Mouse (Mus musculus) adrenal gland, postnatal 0 days (tissue): ENCODE data around the gene Ube3a. TPM values are rescaled to one million over a fixed set of nuclear protein-coding genes. Genes with fewer than 3 reads are reported as not detected.

ENCODE experiments used
- polyA plus RNA-seq: library from polyadenylated mRNA; unstranded; fragments of >200 nt; fragmentation: Nextera tagmentation; extraction: Ambion mirVana; gene quantifications from 2 replicates; pipeline ENCODE4 v1.2.1, GENCODE M21; 2015

Gene Ube3a
- 128 and 165 TPM in 2 replicates for polyA plus RNA-seq

DNA sequence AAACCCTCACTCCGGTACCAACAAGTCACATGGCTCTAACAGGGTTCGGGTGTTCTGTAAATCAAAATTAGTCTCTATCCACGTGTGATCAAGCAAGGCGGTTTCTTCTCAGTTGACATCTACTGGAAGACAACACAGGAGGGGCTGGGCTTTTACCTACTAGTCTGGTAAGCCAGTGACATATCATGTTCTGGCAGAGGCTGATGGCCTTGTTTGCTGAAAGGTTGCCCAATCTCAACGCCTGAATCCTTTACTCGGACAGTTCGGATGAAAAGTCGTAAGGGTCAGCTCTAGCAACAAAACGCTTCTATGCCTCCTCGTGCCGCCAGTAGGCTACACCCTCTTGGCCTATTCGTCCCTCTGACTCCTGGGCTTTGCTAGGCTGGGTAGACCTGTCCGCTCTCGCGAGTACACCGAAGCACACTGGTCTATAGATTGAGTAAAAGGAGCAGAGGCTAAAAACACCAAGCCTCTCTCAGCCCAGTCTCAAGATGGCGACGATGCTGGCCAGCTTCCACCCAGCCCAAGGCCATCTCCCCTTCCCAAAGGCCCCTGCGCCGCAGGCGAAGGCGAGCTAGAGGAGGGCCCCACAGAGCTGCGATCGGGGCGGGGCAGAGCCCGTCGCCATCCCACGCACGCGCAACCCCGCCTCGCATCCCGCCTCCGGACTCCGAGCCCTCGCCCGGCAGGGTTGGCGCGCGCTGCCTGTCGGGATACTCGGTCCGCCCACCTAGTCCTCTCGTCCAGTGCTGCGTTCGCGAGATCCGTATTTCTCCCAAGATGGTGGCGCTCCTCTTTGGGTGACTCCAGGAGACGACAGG lies at the start of gene Ube3a:
Gene Ube3a (plus strand): TSS at position 706 of the 821 bp plus-strand sequence.

